Mouse (Mus musculus): ENCODE data around the gene Bpifa5. TPM values are rescaled to one million over a fixed set of nuclear protein-coding genes. Genes with fewer than 3 reads are reported as not detected.
"Not testable (repeated sequence)": the region's sequence is repeated elsewhere in the genome, so short reads cannot be mapped to it uniquely, and the experiment has no call there.

The Bpifa5 gene
- polyA plus RNA-seq, 1 experiment from 2014 or later, result not detected

DNA sequence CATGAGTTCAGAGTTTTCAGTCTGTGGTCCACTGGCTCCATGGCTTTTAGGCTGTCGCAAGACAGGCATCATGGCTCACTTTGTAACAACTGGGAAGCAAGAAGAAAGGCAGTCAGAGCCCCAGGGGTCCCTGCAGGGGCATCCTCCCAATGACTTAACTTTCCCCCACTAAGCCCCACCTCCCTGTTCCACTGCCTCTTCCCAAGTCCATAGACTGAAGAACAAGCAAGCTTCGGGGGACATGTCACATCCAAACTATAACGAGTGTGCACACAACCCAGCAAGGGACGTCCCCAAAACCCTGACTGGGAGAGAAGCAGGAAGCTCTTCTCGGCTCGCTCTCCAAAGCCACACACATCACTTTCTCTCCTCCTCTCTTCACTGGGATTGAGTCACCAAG lies 9.2 kb downstream of the Bpifa5 start:
- H3K36me3 ChIP-seq (ENCODE audit: control insufficient read depth, insufficient read depth), result no peaks in the 10 kb centered on the region
- H3K9me3 ChIP-seq (replicated peaks; ENCODE audit: control insufficient read depth, low read length), result no peaks in the 10 kb centered on the region
- H3K27me3 ChIP-seq (ENCODE audit: control insufficient read depth, insufficient read depth, low read length), result peaks cover 2% of the 10 kb centered on the region; the same call in 1 of the 2 replicates
- 68% methylated on average over 6 of the region's 6 CpGs for WGBS
- H3K27ac ChIP-seq (ENCODE audit: low read length), result no peak overlapping the region
- H3K4me3 ChIP-seq (ENCODE audit: low read length), result no peak overlapping the region
- no peak for ATAC-seq (replicated peaks; ENCODE audit: extremely low read depth, insufficient read depth, low FRiP score)
- H3K4me2 ChIP-seq (ENCODE audit: low read depth, low read length), result no peak overlapping the region
- no peak overlapping the region for H3K9ac ChIP-seq (ENCODE audit: low read length)
- H3K4me1 ChIP-seq (ENCODE audit: control insufficient read depth, insufficient read depth, low read length), result no peaks in the 10 kb centered on the region

- H3K27me3 ChIP-seq (ENCODE audit: control insufficient read depth, insufficient read depth, low read length), result peaks cover 2% of the 10 kb centered on the region; the same call in 1 of the 2 replicates
- H3K36me3 ChIP-seq (ENCODE audit: control insufficient read depth, insufficient read depth), result no peaks in the 10 kb centered on the region
- 32% methylated on average over 1 of the region's 1 CpGs for WGBS
- no peak overlapping the region for H3K9ac ChIP-seq (ENCODE audit: low read length)
- no peak overlapping the region for H3K4me3 ChIP-seq (ENCODE audit: low read length)
- no peaks in the 10 kb centered on the region for H3K4me1 ChIP-seq (ENCODE audit: control insufficient read depth, insufficient read depth, low read length)
- H3K4me2 ChIP-seq (ENCODE audit: low read depth, low read length), result no peak overlapping the region
- H3K9me3 ChIP-seq (replicated peaks; ENCODE audit: control insufficient read depth, low read length), result no peaks in the 10 kb centered on the region
- no peak overlapping the region for H3K27ac ChIP-seq (ENCODE audit: low read length)
- ATAC-seq (replicated peaks; ENCODE audit: extremely low read depth, insufficient read depth, low FRiP score), result no peak
Measured at GRCm38 (mm10) chr2:154173313-154173712, 10.9 kb downstream of the Bpifa5 start.

DNA sequence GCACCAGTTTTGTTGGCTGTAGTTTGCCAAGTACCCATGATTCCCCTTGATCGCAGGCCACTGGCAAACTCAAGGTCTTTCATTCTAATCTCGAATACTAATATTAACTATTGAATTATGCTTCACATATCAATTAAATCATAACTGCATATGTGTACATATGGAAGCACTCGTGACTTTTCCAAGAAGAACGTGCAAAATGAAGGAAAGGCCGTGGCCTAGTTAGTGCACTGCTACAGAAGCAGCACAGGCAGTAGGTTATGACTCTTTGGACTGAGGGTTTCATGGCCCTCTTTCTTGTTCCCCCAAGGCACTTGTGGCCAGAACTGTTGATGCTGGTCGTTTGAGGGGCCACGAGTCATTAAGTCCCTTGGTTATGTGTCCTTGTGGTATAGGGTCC lies 19.5 kb downstream of the Bpifa5 start:
- not testable (repeated sequence) for ATAC-seq (replicated peaks; ENCODE audit: extremely low read depth, insufficient read depth, low FRiP score); H3K36me3 ChIP-seq (ENCODE audit: control insufficient read depth, insufficient read depth); H3K9me3 ChIP-seq (replicated peaks; ENCODE audit: control insufficient read depth, low read length); H3K27me3 ChIP-seq (ENCODE audit: control insufficient read depth, insufficient read depth, low read length); H3K4me2 ChIP-seq (ENCODE audit: low read depth, low read length); H3K4me1 ChIP-seq (ENCODE audit: control insufficient read depth, insufficient read depth, low read length); H3K9ac ChIP-seq (ENCODE audit: low read length); H3K4me3 ChIP-seq (ENCODE audit: low read length); H3K27ac ChIP-seq (ENCODE audit: low read length)
- 78% methylated on average over 7 of the region's 7 CpGs for WGBS

DNA sequence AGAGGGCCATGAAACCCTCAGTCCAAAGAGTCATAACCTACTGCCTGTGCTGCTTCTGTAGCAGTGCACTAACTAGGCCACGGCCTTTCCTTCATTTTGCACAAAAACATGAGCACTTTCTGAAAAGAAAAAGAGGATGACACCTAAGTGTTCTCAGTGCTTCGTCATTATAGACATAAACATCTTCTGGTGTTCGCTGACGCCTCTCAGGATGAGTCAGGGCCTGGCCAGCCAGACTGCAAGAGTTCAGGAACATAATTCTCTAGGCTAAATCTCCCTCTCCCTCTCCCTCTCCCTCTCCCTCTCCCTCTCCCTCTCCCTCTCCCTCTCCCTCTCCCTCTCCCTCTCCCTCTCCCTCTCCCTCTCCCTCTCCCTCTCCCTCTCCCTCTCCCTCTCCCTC lies 20.7 kb downstream of the Bpifa5 start:
- H3K36me3 ChIP-seq (ENCODE audit: control insufficient read depth, insufficient read depth); H3K4me1 ChIP-seq (ENCODE audit: control insufficient read depth, insufficient read depth, low read length); H3K9me3 ChIP-seq (replicated peaks; ENCODE audit: control insufficient read depth, low read length); H3K4me2 ChIP-seq (ENCODE audit: low read depth, low read length); H3K4me3 ChIP-seq (ENCODE audit: low read length); H3K9ac ChIP-seq (ENCODE audit: low read length); ATAC-seq (replicated peaks; ENCODE audit: extremely low read depth, insufficient read depth, low FRiP score); H3K27ac ChIP-seq (ENCODE audit: low read length); H3K27me3 ChIP-seq (ENCODE audit: control insufficient read depth, insufficient read depth, low read length): not testable (repeated sequence)
- WGBS, result 75% methylated on average over 4 of the region's 4 CpGs

GRCm38 (mm10) chr2:154185319-154185718 lies 22.9 kb downstream of the Bpifa5 start:
- Histone ChIP-seq H3K4me2 (ENCODE audit: low read depth, low read length) (no peak overlapping the region), H3K27ac (ENCODE audit: low read length) (peak overlapping the region; percentile 27; the same call in 1 of the 2 replicates), H3K4me1 (ENCODE audit: control insufficient read depth, insufficient read depth, low read length) (no peaks in the 10 kb centered on the region), H3K9ac (ENCODE audit: low read length) (no peak overlapping the region), H3K27me3 (ENCODE audit: control insufficient read depth, insufficient read depth, low read length) (no peaks in the 10 kb centered on the region), H3K9me3 (replicated peaks; ENCODE audit: control insufficient read depth, low read length) (no peaks in the 10 kb centered on the region), H3K4me3 (ENCODE audit: low read length) (no peak overlapping the region), H3K36me3 (ENCODE audit: control insufficient read depth, insufficient read depth) (no peaks in the 10 kb centered on the region)
- WGBS, result 69% methylated on average over 6 of the region's 6 CpGs
- ATAC-seq (replicated peaks; ENCODE audit: extremely low read depth, insufficient read depth, low FRiP score), result no peak

GRCm38 (mm10) chr2:154185748-154186147 lies 23.3 kb downstream of the Bpifa5 start:
- ATAC-seq (replicated peaks; ENCODE audit: extremely low read depth, insufficient read depth, low FRiP score), result no peak; the same call in 1 of the 2 replicates
- no peaks in the 10 kb centered on the region for H3K27me3 ChIP-seq (ENCODE audit: control insufficient read depth, insufficient read depth, low read length)
- 73% methylated on average over 3 of the region's 3 CpGs for WGBS
- no peaks in the 10 kb centered on the region for H3K36me3 ChIP-seq (ENCODE audit: control insufficient read depth, insufficient read depth)
- H3K4me1 ChIP-seq (ENCODE audit: control insufficient read depth, insufficient read depth, low read length), result no peaks in the 10 kb centered on the region
- no peak overlapping the region for H3K4me2 ChIP-seq (ENCODE audit: low read depth, low read length)
- H3K27ac ChIP-seq (ENCODE audit: low read length), result 0 out of 2 replicates have a peak overlapping the region, but pooled peaks have one; percentile 5
- H3K9me3 ChIP-seq (replicated peaks; ENCODE audit: control insufficient read depth, low read length), result no peaks in the 10 kb centered on the region
- no peak overlapping the region for H3K4me3 ChIP-seq (ENCODE audit: low read length)
- H3K9ac ChIP-seq (ENCODE audit: low read length), result no peak overlapping the region

DNA sequence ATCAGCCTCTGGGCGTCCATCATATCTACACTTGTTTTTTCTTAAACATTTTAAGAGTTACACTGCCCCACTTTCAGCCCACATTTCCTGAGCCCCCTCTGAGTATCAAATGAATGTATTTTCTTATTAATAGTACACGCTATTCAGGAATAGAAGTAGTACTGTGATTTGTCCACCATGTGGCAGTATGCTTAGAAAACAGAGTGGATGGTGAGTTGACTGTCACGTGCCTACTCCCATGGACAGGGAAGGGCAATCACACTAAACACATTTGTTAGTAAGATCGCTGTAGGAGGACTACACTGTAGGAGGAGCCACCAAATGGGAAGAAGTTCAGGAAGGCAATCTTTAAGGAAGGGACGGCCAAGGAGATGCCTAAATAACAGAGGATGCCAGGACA lies 25.1 kb downstream of the Bpifa5 start:
- H3K4me1 ChIP-seq (ENCODE audit: control insufficient read depth, insufficient read depth, low read length), result peaks cover 8% of the 10 kb centered on the region
- no peaks in the 10 kb centered on the region for H3K9me3 ChIP-seq (replicated peaks; ENCODE audit: control insufficient read depth, low read length)
- H3K27ac ChIP-seq (ENCODE audit: low read length), result no peak overlapping the region
- no peak overlapping the region for H3K4me3 ChIP-seq (ENCODE audit: low read length)
- no peaks in the 10 kb centered on the region for H3K36me3 ChIP-seq (ENCODE audit: control insufficient read depth, insufficient read depth)
- H3K27me3 ChIP-seq (ENCODE audit: control insufficient read depth, insufficient read depth, low read length), result no peaks in the 10 kb centered on the region
- H3K4me2 ChIP-seq (ENCODE audit: low read depth, low read length), result no peak overlapping the region
- H3K9ac ChIP-seq (ENCODE audit: low read length), result no peak overlapping the region
- WGBS, result 37% methylated on average over 5 of the region's 5 CpGs
- no peak for ATAC-seq (replicated peaks; ENCODE audit: extremely low read depth, insufficient read depth, low FRiP score)

- no peak overlapping the region for H3K27ac ChIP-seq (ENCODE audit: low read length)
- H3K9ac ChIP-seq (ENCODE audit: low read length), result no peak overlapping the region
- ATAC-seq (replicated peaks; ENCODE audit: extremely low read depth, insufficient read depth, low FRiP score), result no peak
- H3K4me2 ChIP-seq (ENCODE audit: low read depth, low read length), result no peak overlapping the region
- no peaks in the 10 kb centered on the region for H3K36me3 ChIP-seq (ENCODE audit: control insufficient read depth, insufficient read depth)
- peaks cover 16% of the 10 kb centered on the region for H3K4me1 ChIP-seq (ENCODE audit: control insufficient read depth, insufficient read depth, low read length)
- H3K9me3 ChIP-seq (replicated peaks; ENCODE audit: control insufficient read depth, low read length), result no peaks in the 10 kb centered on the region
- H3K27me3 ChIP-seq (ENCODE audit: control insufficient read depth, insufficient read depth, low read length), result no peaks in the 10 kb centered on the region
- H3K4me3 ChIP-seq (ENCODE audit: low read length), result no peak overlapping the region
- 83% methylated on average over 7 of the region's 7 CpGs for WGBS
Measured at GRCm38 (mm10) chr2:154189877-154190434, 27.5 kb downstream of the Bpifa5 start.

GRCm38 (mm10) chr2:154190546-154191258 lies 28.3 kb downstream of the Bpifa5 start, which contains the start of gene Bpifb1:
Gene Bpifb1 (plus strand): TSS chr2:154190818.
- 85% methylated on average over 11 of the region's 11 CpGs for WGBS
- ATAC-seq (replicated peaks; ENCODE audit: extremely low read depth, insufficient read depth, low FRiP score), result no peak
- no peak within 1 kb of the TSS for H3K4me3 ChIP-seq (ENCODE audit: low read length)
- no peak within 1 kb of the TSS for H3K9ac ChIP-seq (ENCODE audit: low read length)
- H3K9me3 ChIP-seq (replicated peaks; ENCODE audit: control insufficient read depth, low read length), result no peaks in the 10 kb centered on the region
- H3K27me3 ChIP-seq (ENCODE audit: control insufficient read depth, insufficient read depth, low read length), result no peaks in the 10 kb centered on the region
- H3K4me2 ChIP-seq (ENCODE audit: low read depth, low read length), result no peak within 1 kb of the TSS
- H3K27ac ChIP-seq (ENCODE audit: low read length), result peak within 1 kb of the TSS; percentile 79
- no peaks in the 10 kb centered on the region for H3K36me3 ChIP-seq (ENCODE audit: control insufficient read depth, insufficient read depth)
- H3K4me1 ChIP-seq (ENCODE audit: control insufficient read depth, insufficient read depth, low read length), result peaks cover 16% of the 10 kb centered on the region
